ENCODE assay signal across 31 mouse cellular contexts in genomic region chr10:119966321-119966720, GRCm38 (mm10).
DNase-seq lines count a peak whose midpoint lies in the region; ATAC-seq and TF ChIP-seq lines count a peak whose summit lies in the region.
"Had no signal": no experiment of that assay in that cellular context is flagged by ENCODE, and none has a peak within 500 bp of the region (broad histone marks: within the 10 kb centered on the region; RNA-seq: fewer than 3 reads in every experiment).

No protein-coding gene starts in this region.

- H3K27me3 ChIP-seq in forebrain, embryonic 13.5 days = 0 out of 2 replicates have a peak, but pooled peaks cover 3% of the 10 kb centered on the region
- no peaks in the 10 kb centered on the region for H3K27me3 ChIP-seq in forebrain, embryonic 15.5 days
- H3K27me3 ChIP-seq in kidney, embryonic 15.5 days = no peaks in the 10 kb centered on the region
- no peaks in the 10 kb centered on the region for H3K27me3 ChIP-seq in midbrain, postnatal 0 days (ENCODE audit: insufficient read depth, low read length)
- no peaks in the 10 kb centered on the region for H3K27me3 ChIP-seq in midbrain, embryonic 15.5 days (replicated peaks)
- H3K27me3 ChIP-seq in forebrain, embryonic 16.5 days (replicated peaks; ENCODE audit: control insufficient read depth, insufficient read depth, low read length) = no peaks in the 10 kb centered on the region
- H3K27me3 ChIP-seq: embryonic facial prominence, embryonic 15.5 days; hindbrain, embryonic 15.5 days; intestine, embryonic 15.5 days; limb, embryonic 15.5 days; liver, embryonic 13.5 days; midbrain, embryonic 13.5 days had no signal

- peaks cover 17% of the 10 kb centered on the region for H3K4me1 ChIP-seq in forebrain, embryonic 13.5 days
- peaks cover 14% of the 10 kb centered on the region for H3K4me1 ChIP-seq in forebrain, embryonic 15.5 days
- peaks cover 14% of the 10 kb centered on the region for H3K4me1 ChIP-seq in kidney, embryonic 15.5 days
- no peaks in the 10 kb centered on the region for H3K4me1 ChIP-seq in midbrain, postnatal 0 days (ENCODE audit: insufficient read depth, low read length)
- no peaks in the 10 kb centered on the region for H3K4me1 ChIP-seq in midbrain, embryonic 15.5 days
- peaks cover 6% of the 10 kb centered on the region; the same call in 1 of the 2 replicates for H3K4me1 ChIP-seq in forebrain, embryonic 16.5 days (replicated peaks; ENCODE audit: control insufficient read depth, insufficient read depth, low read length)
- H3K4me1 ChIP-seq: embryonic facial prominence, embryonic 15.5 days; hindbrain, embryonic 15.5 days; intestine, embryonic 15.5 days; liver, embryonic 13.5 days; midbrain, embryonic 13.5 days had no signal

- H3K9ac ChIP-seq in forebrain, embryonic 13.5 days = no peak overlapping the region
- no peak overlapping the region for H3K9ac ChIP-seq in forebrain, embryonic 15.5 days (replicated peaks)
- no peak overlapping the region for H3K9ac ChIP-seq in kidney, embryonic 15.5 days
- H3K9ac ChIP-seq in midbrain, postnatal 0 days (replicated peaks; ENCODE audit: low read length, poor library complexity, severe bottlenecking) = no peak overlapping the region
- no peak overlapping the region for H3K9ac ChIP-seq in midbrain, embryonic 15.5 days
- no peak overlapping the region for H3K9ac ChIP-seq in forebrain, embryonic 16.5 days (replicated peaks; ENCODE audit: low read depth, low read length)
- H3K9ac ChIP-seq: embryonic facial prominence, embryonic 15.5 days; hindbrain, embryonic 15.5 days; intestine, embryonic 15.5 days; limb, embryonic 15.5 days; liver, embryonic 13.5 days; midbrain, embryonic 13.5 days had no signal

- H3K9me3 ChIP-seq in forebrain, embryonic 13.5 days (replicated peaks) = no peaks in the 10 kb centered on the region
- no peaks in the 10 kb centered on the region for H3K9me3 ChIP-seq in forebrain, embryonic 15.5 days
- no peaks in the 10 kb centered on the region for H3K9me3 ChIP-seq in kidney, embryonic 15.5 days (replicated peaks)
- no peaks in the 10 kb centered on the region for H3K9me3 ChIP-seq in midbrain, postnatal 0 days (ENCODE audit: low read length)
- no peaks in the 10 kb centered on the region for H3K9me3 ChIP-seq in midbrain, embryonic 15.5 days
- no peaks in the 10 kb centered on the region for H3K9me3 ChIP-seq in forebrain, embryonic 16.5 days (ENCODE audit: control insufficient read depth, low read length)
- H3K9me3 ChIP-seq: embryonic facial prominence, embryonic 10.5 days; embryonic facial prominence, embryonic 15.5 days; hindbrain, embryonic 15.5 days; intestine, embryonic 15.5 days; limb, embryonic 10.5 days; limb, embryonic 15.5 days; liver, embryonic 13.5 days; midbrain, embryonic 13.5 days had no signal

- no peak for TF ChIP-seq CTCF in midbrain, postnatal 0 days (IDR thresholded peaks at IDR 0.05)

- WGBS in forebrain, embryonic 13.5 days = 22% methylated on average over 8 of the region's 8 CpGs
- 16% methylated on average over 8 of the region's 8 CpGs for WGBS in forebrain, embryonic 15.5 days
- 59% methylated on average over 8 of the region's 8 CpGs for WGBS in kidney, embryonic 15.5 days
- 65% methylated on average over 8 of the region's 8 CpGs for WGBS in midbrain, postnatal 0 days
- WGBS in midbrain, embryonic 15.5 days = 57% methylated on average over 8 of the region's 8 CpGs
- WGBS in forebrain, embryonic 16.5 days = 15% methylated on average over 8 of the region's 8 CpGs

- no peak overlapping the region for H3K27ac ChIP-seq in forebrain, embryonic 13.5 days
- H3K27ac ChIP-seq in forebrain, embryonic 15.5 days (replicated peaks) = no peak overlapping the region
- peak overlapping the region; percentile 33; the same call in 1 of the 2 replicates for H3K27ac ChIP-seq in kidney, embryonic 15.5 days
- H3K27ac ChIP-seq in midbrain, postnatal 0 days (ENCODE audit: low read depth, low read length) = no peak overlapping the region
- no peak overlapping the region for H3K27ac ChIP-seq in midbrain, embryonic 15.5 days
- H3K27ac ChIP-seq in forebrain, embryonic 16.5 days (ENCODE audit: low read length) = no peak overlapping the region
- H3K27ac ChIP-seq: embryonic facial prominence, embryonic 10.5 days; embryonic facial prominence, embryonic 15.5 days; hindbrain, embryonic 15.5 days; intestine, embryonic 15.5 days; limb, embryonic 10.5 days; limb, embryonic 15.5 days; liver, embryonic 13.5 days; macrophage; midbrain, embryonic 13.5 days had no signal

- H3K4me3 ChIP-seq in forebrain, embryonic 13.5 days = no peak overlapping the region
- no peak overlapping the region for H3K4me3 ChIP-seq in forebrain, embryonic 15.5 days
- H3K4me3 ChIP-seq in kidney, embryonic 15.5 days (replicated peaks) = no peak overlapping the region
- H3K4me3 ChIP-seq in midbrain, postnatal 0 days (ENCODE audit: low read depth, low read length) = no peak overlapping the region
- H3K4me3 ChIP-seq in midbrain, embryonic 15.5 days = no peak overlapping the region
- no peak overlapping the region for H3K4me3 ChIP-seq in forebrain, embryonic 16.5 days (replicated peaks; ENCODE audit: low read length)
- H3K4me3 ChIP-seq: embryonic facial prominence, embryonic 10.5 days; embryonic facial prominence, embryonic 15.5 days; hindbrain, embryonic 15.5 days; intestine, embryonic 15.5 days; limb, embryonic 10.5 days; limb, embryonic 15.5 days; liver, embryonic 13.5 days; midbrain, embryonic 13.5 days; myocyte had no signal

- no peaks in the 10 kb centered on the region for H3K36me3 ChIP-seq in forebrain, embryonic 13.5 days (ENCODE audit: poor library complexity, severe bottlenecking)
- no peaks in the 10 kb centered on the region for H3K36me3 ChIP-seq in forebrain, embryonic 15.5 days
- H3K36me3 ChIP-seq in kidney, embryonic 15.5 days = no peaks in the 10 kb centered on the region
- H3K36me3 ChIP-seq in midbrain, postnatal 0 days (ENCODE audit: insufficient read depth, low read length) = no peaks in the 10 kb centered on the region
- H3K36me3 ChIP-seq in midbrain, embryonic 15.5 days (replicated peaks) = no peaks in the 10 kb centered on the region
- H3K36me3 ChIP-seq in forebrain, embryonic 16.5 days (ENCODE audit: control insufficient read depth, insufficient read depth) = no peaks in the 10 kb centered on the region
- H3K36me3 ChIP-seq: embryonic facial prominence, embryonic 10.5 days; embryonic facial prominence, embryonic 15.5 days; G1E; hindbrain, embryonic 15.5 days; intestine, embryonic 15.5 days; limb, embryonic 10.5 days; limb, embryonic 15.5 days; liver, embryonic 13.5 days; midbrain, embryonic 13.5 days had no signal

- ATAC-seq in forebrain, embryonic 13.5 days = peak; percentile 50; the same call in 1 of the 2 replicates
- ATAC-seq in forebrain, embryonic 15.5 days (replicated peaks) = no peak
- no peak; the same call in 1 of the 2 replicates for ATAC-seq in kidney, embryonic 15.5 days (replicated peaks; ENCODE audit: low FRiP score)
- no peak for ATAC-seq in midbrain, postnatal 0 days (ENCODE audit: low FRiP score)
- ATAC-seq in midbrain, embryonic 15.5 days (replicated peaks) = no peak
- ATAC-seq in forebrain, embryonic 16.5 days = peak; percentile 40; the same call in 1 of the 2 replicates
- ATAC-seq: intestine, embryonic 15.5 days; lung, postnatal 0 days; midbrain, embryonic 13.5 days had no signal

- no peak for DNase-seq in kidney, postnatal 14 days
- peak; percentile 30 for DNase-seq in midbrain, postnatal 0 days (ENCODE audit: low spot score)
- DNase-seq: adrenal gland, adult 8-10 months; cerebellum, adult 8-10 months; cerebellum, postnatal 25 days; gastrocnemius, postnatal 25 days; heart, adult 18-20 months; heart, postnatal 4 days; kidney, adult 8-10 months; layer of hippocampus, adult 9-11 months; liver, embryonic 13.5 days; lung, adult 18-20 months; retina, postnatal 1 day; thymus, postnatal 4 days had no signal

- H3K4me2 ChIP-seq in forebrain, embryonic 13.5 days = 0 out of 2 replicates have a peak overlapping the region, but pooled peaks have one; percentile 4
- H3K4me2 ChIP-seq in forebrain, embryonic 15.5 days (replicated peaks) = no peak overlapping the region
- H3K4me2 ChIP-seq in kidney, embryonic 15.5 days = no peak overlapping the region
- no peak overlapping the region for H3K4me2 ChIP-seq in midbrain, postnatal 0 days (ENCODE audit: low read depth, low read length, poor library complexity, severe bottlenecking)
- no peak overlapping the region for H3K4me2 ChIP-seq in midbrain, embryonic 15.5 days
- H3K4me2 ChIP-seq in forebrain, embryonic 16.5 days (ENCODE audit: low read length) = no peak overlapping the region
- H3K4me2 ChIP-seq: embryonic facial prominence, embryonic 15.5 days; heart, embryonic 11.5 days; hindbrain, embryonic 15.5 days; intestine, embryonic 15.5 days; limb, embryonic 15.5 days; liver, embryonic 13.5 days; midbrain, embryonic 13.5 days had no signal

Comparison
In these comparisons a context has a peak if more than half of its experiments do, and no peak if none do; other contexts are left out.
1. ATAC-seq: peak in forebrain, embryonic 13.5 days (single experiment) and forebrain, embryonic 16.5 days (single experiment); none in forebrain, embryonic 15.5 days (single experiment), kidney, embryonic 15.5 days (single experiment), midbrain, postnatal 0 days (single experiment) and midbrain, embryonic 15.5 days (single experiment).